Mouse (Mus musculus) retina, postnatal 7 days (tissue): ENCODE results near the gene Garem2.
A peak's percentile ranks its signal among the peaks of the same experiment; 100 is the strongest.
"Not testable (repeated sequence)": the region's sequence is repeated elsewhere in the genome, so short reads cannot be mapped to it uniquely, and the experiment has no call there.

ENCODE experiments used
- DNase-seq: peaks from one replicate; pipeline ENCODE4 v3.0.0-alpha.2; 2012; ENCODE audit warnings: low read depth, low spot score

Gene Garem2

GRCm38 (mm10) chr5:30104841-30105667 lies at the start of gene Garem2:
Garem2 (plus strand) TSS chr5:30105161.
- no peak for DNase-seq

DNA sequence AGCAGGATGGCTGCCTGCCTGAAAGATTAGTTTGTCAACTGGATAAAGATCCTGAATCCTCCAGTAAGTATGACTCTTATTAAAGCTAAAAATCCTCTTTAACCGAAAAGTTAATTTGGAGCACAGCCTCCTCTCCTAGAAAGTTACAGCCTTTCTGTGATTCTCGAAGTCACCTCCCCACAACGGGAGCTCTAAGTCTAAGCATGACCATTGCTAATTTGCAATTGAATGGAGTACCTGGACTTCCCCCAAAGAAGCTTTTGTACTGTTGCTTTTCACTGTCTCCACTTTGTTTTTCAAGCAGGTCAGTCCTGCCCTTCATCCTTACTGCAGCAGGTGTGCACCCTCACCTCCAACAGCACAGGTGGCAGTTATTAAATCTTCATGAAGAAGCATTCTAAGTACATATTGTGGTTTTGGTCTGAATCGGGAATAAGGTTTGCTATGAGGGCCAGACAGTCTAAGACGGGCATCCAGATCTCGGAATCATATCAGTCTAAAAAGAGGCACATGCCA lies 46.7 kb upstream of the Garem2 start:
- DNase-seq: no peak

GRCm38 (mm10) chr5:30059607-30060006 lies 45.4 kb upstream of the Garem2 start:
- not testable (repeated sequence) for DNase-seq

- DNase-seq: no peak
Observed at GRCm38 (mm10) chr5:30067726-30068125, 37.2 kb upstream of the Garem2 start.

GRCm38 (mm10) chr5:30071677-30072076 lies 33.3 kb upstream of the Garem2 start:
- DNase-seq: no peak

DNA sequence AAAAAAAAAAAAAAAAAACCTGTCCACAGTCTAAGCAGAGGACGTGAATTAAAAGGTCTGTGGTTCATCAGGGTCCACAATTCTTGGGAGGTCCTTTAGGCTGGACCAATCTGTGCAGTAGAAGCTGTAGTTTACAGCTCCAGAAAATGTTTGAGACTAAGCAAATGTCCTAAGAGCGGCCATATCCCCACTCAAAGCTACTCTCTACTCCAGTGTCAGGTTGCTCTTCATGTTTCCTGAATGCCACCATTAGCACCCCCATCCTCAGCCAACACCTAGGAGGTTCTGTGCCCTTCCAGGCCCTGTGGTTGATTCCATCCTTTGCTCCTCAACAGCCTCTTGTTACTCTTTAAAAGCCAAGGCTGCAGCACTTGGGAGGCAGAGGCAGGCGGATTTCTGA lies 32.6 kb upstream of the Garem2 start:
- no peak for DNase-seq

- DNase-seq: peak; percentile 72
Observed at GRCm38 (mm10) chr5:30072825-30073821, 31.8 kb upstream of the Garem2 start, which contains the start of gene Tyms. Tyms (minus strand) TSS chr5:30073617.

- no peak for DNase-seq
Observed at GRCm38 (mm10) chr5:30092701-30093100, 12.3 kb upstream of the Garem2 start.

- DNase-seq: no peak
Observed at GRCm38 (mm10) chr5:30094399-30094798, 10.6 kb upstream of the Garem2 start.

DNA sequence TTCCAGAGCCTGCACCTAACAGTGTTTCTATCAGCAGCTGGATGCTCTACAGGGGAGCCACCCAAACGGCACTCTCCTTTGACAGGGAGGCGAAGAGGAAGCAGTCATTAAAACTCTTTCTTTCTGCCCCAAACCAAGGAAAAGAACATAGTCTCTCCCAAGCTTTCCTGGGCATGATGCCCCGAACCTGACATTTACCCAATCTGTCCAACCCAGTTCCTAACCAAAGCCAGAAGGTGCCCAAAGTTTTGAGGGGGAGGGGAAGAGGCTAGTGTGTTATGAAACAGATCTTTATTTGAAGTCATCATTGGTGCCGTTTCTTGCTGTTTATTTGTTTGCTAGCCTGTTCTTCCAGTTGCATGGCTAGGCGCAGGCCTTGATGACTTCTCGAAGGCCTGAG lies 9.2 kb upstream of the Garem2 start:
- no peak for DNase-seq

DNA sequence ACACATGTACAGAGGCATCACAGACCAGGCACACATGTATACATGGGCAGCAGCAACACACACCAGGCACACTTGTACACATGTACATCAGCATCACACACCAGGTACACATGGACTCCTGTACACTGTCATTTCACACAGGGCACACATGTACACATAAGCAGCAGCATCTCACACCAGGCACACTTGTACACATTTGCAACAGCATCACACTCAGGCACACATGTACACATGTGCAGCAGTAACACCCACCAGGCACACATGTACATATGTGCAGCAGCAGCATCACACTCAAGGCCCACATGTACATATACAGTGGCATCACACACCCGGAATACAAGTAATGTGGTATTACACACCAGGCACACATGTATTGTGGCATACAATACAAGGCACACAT lies 6.7 kb upstream of the Garem2 start:
- no peak for DNase-seq

GRCm38 (mm10) chr5:30103340-30103739 lies 1.6 kb upstream of the Garem2 start:
- DNase-seq: no peak

GRCm38 (mm10) chr5:30104339-30104738 lies 622 bp upstream of the Garem2 start:
- no peak for DNase-seq

DNA sequence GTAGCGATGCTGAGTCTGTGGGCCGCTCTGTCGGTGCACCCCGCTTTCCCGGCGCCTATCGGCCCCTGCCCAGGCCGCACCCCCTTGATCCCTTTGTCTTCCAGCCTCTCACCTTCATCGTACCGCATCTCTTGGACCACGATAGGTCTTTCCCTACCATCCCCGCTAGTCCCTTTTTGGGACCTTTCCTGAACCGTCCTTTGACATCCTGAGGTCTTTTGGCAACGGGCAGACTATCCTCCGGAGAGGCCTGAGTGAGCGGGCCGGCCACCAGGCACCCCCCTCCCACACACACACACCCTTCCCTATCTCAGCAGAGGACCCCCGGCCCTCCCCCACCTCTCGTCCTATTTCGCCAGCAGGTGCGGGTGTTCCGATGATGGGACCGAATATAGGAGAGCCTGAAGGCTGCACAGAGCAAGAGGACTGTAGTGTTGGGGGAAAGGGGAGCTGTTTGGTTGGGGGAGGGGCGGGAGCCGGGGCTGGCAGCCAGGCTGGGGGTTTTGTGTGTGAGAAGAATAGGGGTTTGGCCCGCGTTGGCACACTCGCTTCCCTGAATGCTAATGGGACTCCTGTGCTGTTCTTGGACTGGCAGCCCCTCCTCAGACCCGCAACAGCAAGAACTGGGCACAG lies 823 bp downstream of the Garem2 start, which contains the start of gene 3110082J24Rik:
Gene 3110082J24Rik, minus strand, starts transcription at position 419 of the 633 bp plus-strand sequence.
- no peak for DNase-seq

DNA sequence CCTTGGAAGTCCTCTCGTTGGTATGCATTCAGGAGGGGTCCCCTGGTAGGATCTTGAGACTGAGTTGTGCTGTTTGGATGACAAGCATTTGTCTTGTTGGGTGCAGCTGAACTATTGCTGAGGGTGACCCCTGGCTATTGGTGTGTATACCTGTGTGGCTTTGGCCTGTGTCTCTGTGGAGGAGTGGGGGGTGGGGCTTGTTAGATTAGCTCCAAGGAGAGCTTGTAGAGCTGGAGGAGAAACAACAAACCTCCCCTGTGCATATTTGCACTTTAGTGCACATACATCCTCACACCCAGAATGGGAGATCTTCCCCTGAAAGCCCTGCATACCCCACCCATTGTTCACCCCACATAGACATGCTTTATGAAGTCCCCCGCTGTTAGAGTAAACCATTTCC lies 1.8 kb downstream of the Garem2 start:
- DNase-seq: no peak

- DNase-seq: no peak
Observed at GRCm38 (mm10) chr5:30107186-30107585, 2.2 kb downstream of the Garem2 start.

- no peak for DNase-seq
Observed at GRCm38 (mm10) chr5:30107611-30108041, 2.7 kb downstream of the Garem2 start.

- DNase-seq: no peak
Observed at GRCm38 (mm10) chr5:30108233-30108632, 3.3 kb downstream of the Garem2 start.

GRCm38 (mm10) chr5:30109899-30110298 lies 4.9 kb downstream of the Garem2 start:
- no peak for DNase-seq

GRCm38 (mm10) chr5:30110371-30111060 lies 5.6 kb downstream of the Garem2 start:
- DNase-seq: no peak

DNA sequence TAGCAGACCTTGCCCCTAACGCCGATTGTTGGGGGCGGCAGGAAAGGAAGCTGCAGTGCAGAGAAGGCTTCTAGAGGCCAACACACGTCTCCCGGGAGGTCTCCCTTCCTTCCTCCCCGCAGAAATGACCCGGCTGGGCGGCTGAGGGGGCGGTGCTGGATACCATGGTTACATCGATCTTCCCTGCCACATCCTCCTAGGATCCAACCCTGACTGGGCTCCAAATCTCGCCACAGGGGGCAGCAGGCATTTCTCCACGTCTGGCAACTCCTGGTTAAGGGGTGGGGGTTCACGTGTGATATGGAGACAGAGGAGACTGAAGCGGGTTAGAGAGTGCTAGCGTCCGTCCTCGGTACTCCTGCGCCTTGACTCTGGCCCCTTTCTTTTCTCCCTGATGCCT lies 6.2 kb downstream of the Garem2 start:
- DNase-seq: no peak
